Mouse (Mus musculus): ENCODE data around the gene Git2. TPM values are rescaled to one million over a fixed set of nuclear protein-coding genes. Genes with fewer than 3 reads are reported as not detected.
A peak's percentile ranks its signal among the peaks of the same experiment; 100 is the strongest.

Git2 gene
- polyA plus RNA-seq, 1 experiment = not detected

GRCm38 (mm10) chr5:114808385-114808784 is 33.1 kb upstream of the Git2 start:
- Histone ChIP-seq H3K4me1 (ENCODE audit: control insufficient read depth, insufficient read depth, low read length) (peaks cover 20% of the 10 kb centered on the region), H3K27ac (ENCODE audit: insufficient read depth, low read depth, low read length) (no peak overlapping the region), H3K4me3 (ENCODE audit: insufficient read depth, low read depth, low read length) (no peak overlapping the region)
- WGBS = 74% methylated on average over 8 of the region's 8 CpGs
- TF ChIP-seq POLR2A (IDR thresholded peaks at IDR 0.05; ENCODE audit: insufficient read depth, low read depth, low read length) (no peak), CTCF (IDR thresholded peaks at IDR 0.05; ENCODE audit: insufficient read depth, low read depth, low read length) (no peak)

GRCm38 (mm10) chr5:114807893-114808292 is 32.6 kb upstream of the Git2 start:
- TF ChIP-seq POLR2A (IDR thresholded peaks at IDR 0.05; ENCODE audit: insufficient read depth, low read depth, low read length) = no peak
- TF ChIP-seq CTCF (IDR thresholded peaks at IDR 0.05; ENCODE audit: insufficient read depth, low read depth, low read length) = no peak
- H3K27ac ChIP-seq (ENCODE audit: insufficient read depth, low read depth, low read length) = no peak overlapping the region
- WGBS = 72% methylated on average over 6 of the region's 6 CpGs
- peaks cover 20% of the 10 kb centered on the region for H3K4me1 ChIP-seq (ENCODE audit: control insufficient read depth, insufficient read depth, low read length)
- H3K4me3 ChIP-seq (ENCODE audit: insufficient read depth, low read depth, low read length) = no peak overlapping the region

- Histone ChIP-seq H3K4me1 (ENCODE audit: control insufficient read depth, insufficient read depth, low read length) (peaks cover 18% of the 10 kb centered on the region), H3K4me3 (ENCODE audit: insufficient read depth, low read depth, low read length) (no peak overlapping the region), H3K27ac (ENCODE audit: insufficient read depth, low read depth, low read length) (no peak overlapping the region)
- no peak for TF ChIP-seq CTCF (IDR thresholded peaks at IDR 0.05; ENCODE audit: insufficient read depth, low read depth, low read length)
- TF ChIP-seq POLR2A (IDR thresholded peaks at IDR 0.05; ENCODE audit: insufficient read depth, low read depth, low read length) = no peak
- WGBS = 17% methylated on average over 8 of the region's 8 CpGs
Measured at GRCm38 (mm10) chr5:114807468-114807867, 32.2 kb upstream of the Git2 start.

- peaks cover 14% of the 10 kb centered on the region for H3K4me1 ChIP-seq (ENCODE audit: control insufficient read depth, insufficient read depth, low read length)
- TF ChIP-seq POLR2A (IDR thresholded peaks at IDR 0.05; ENCODE audit: insufficient read depth, low read depth, low read length) = no peak
- no peak overlapping the region for H3K4me3 ChIP-seq (ENCODE audit: insufficient read depth, low read depth, low read length)
- no peak overlapping the region for H3K27ac ChIP-seq (ENCODE audit: insufficient read depth, low read depth, low read length)
- 32% methylated on average over 9 of the region's 9 CpGs for WGBS
Measured at GRCm38 (mm10) chr5:114807063-114807462, 31.7 kb upstream of the Git2 start.

GRCm38 (mm10) chr5:114806636-114807035 is 31.3 kb upstream of the Git2 start:
- H3K4me3 ChIP-seq (ENCODE audit: insufficient read depth, low read depth, low read length) = no peak overlapping the region
- WGBS = 73% methylated on average over 8 of the region's 8 CpGs
- TF ChIP-seq POLR2A (IDR thresholded peaks at IDR 0.05; ENCODE audit: insufficient read depth, low read depth, low read length) (no peak), CTCF (IDR thresholded peaks at IDR 0.05; ENCODE audit: insufficient read depth, low read depth, low read length) (no peak)
- H3K4me1 ChIP-seq (ENCODE audit: control insufficient read depth, insufficient read depth, low read length) = peaks cover 13% of the 10 kb centered on the region
- H3K27ac ChIP-seq (ENCODE audit: insufficient read depth, low read depth, low read length) = no peak overlapping the region

GRCm38 (mm10) chr5:114805436-114806350 is 30.4 kb upstream of the Git2 start:
- 59% methylated on average over 15 of the region's 15 CpGs for WGBS

GRCm38 (mm10) chr5:114804958-114805357 is 29.6 kb upstream of the Git2 start:
- Histone ChIP-seq H3K4me1 (ENCODE audit: control insufficient read depth, insufficient read depth, low read length) (peaks cover 13% of the 10 kb centered on the region), H3K4me3 (ENCODE audit: insufficient read depth, low read depth, low read length) (no peak overlapping the region), H3K27ac (ENCODE audit: insufficient read depth, low read depth, low read length) (no peak overlapping the region)
- TF ChIP-seq POLR2A (IDR thresholded peaks at IDR 0.05; ENCODE audit: insufficient read depth, low read depth, low read length) (no peak), CTCF (IDR thresholded peaks at IDR 0.05; ENCODE audit: insufficient read depth, low read depth, low read length) (peak; percentile 36; the same call in 1 of the 2 replicates)
- 24% methylated on average over 3 of the region's 3 CpGs for WGBS

More at GRCm38 (mm10) chr5:114805436-114806350, 30.4 kb upstream of the Git2 start:
- peaks cover 13% of the 10 kb centered on the region for H3K4me1 ChIP-seq (ENCODE audit: control insufficient read depth, insufficient read depth, low read length)
- no peak overlapping the region for H3K27ac ChIP-seq (ENCODE audit: insufficient read depth, low read depth, low read length)
- TF ChIP-seq CTCF (IDR thresholded peaks at IDR 0.05; ENCODE audit: insufficient read depth, low read depth, low read length) (no peak), POLR2A (IDR thresholded peaks at IDR 0.05; ENCODE audit: insufficient read depth, low read depth, low read length) (no peak)
- no peak overlapping the region for H3K4me3 ChIP-seq (ENCODE audit: insufficient read depth, low read depth, low read length)

GRCm38 (mm10) chr5:114804335-114804734 is 29.0 kb upstream of the Git2 start:
- Histone ChIP-seq H3K27ac (ENCODE audit: insufficient read depth, low read depth, low read length) (no peak overlapping the region), H3K4me3 (ENCODE audit: insufficient read depth, low read depth, low read length) (no peak overlapping the region), H3K4me1 (ENCODE audit: control insufficient read depth, insufficient read depth, low read length) (peaks cover 8% of the 10 kb centered on the region)
- no peak for TF ChIP-seq CTCF (IDR thresholded peaks at IDR 0.05; ENCODE audit: insufficient read depth, low read depth, low read length)
- TF ChIP-seq POLR2A (IDR thresholded peaks at IDR 0.05; ENCODE audit: insufficient read depth, low read depth, low read length) = no peak
- 86% methylated on average over 13 of the region's 13 CpGs for WGBS

GRCm38 (mm10) chr5:114803231-114803630 is 27.9 kb upstream of the Git2 start:
- TF ChIP-seq CTCF (IDR thresholded peaks at IDR 0.05; ENCODE audit: insufficient read depth, low read depth, low read length) (no peak), POLR2A (IDR thresholded peaks at IDR 0.05; ENCODE audit: insufficient read depth, low read depth, low read length) (no peak)
- Histone ChIP-seq H3K27ac (ENCODE audit: insufficient read depth, low read depth, low read length) (no peak overlapping the region), H3K4me1 (ENCODE audit: control insufficient read depth, insufficient read depth, low read length) (peaks cover 7% of the 10 kb centered on the region), H3K4me3 (ENCODE audit: insufficient read depth, low read depth, low read length) (no peak overlapping the region)
- 91% methylated on average over 13 of the region's 13 CpGs for WGBS

Data from olfactory bulb, adult 2 months (tissue).